25 mouse cellular contexts compared by ENCODE assay signal in the genomic region with DNA sequence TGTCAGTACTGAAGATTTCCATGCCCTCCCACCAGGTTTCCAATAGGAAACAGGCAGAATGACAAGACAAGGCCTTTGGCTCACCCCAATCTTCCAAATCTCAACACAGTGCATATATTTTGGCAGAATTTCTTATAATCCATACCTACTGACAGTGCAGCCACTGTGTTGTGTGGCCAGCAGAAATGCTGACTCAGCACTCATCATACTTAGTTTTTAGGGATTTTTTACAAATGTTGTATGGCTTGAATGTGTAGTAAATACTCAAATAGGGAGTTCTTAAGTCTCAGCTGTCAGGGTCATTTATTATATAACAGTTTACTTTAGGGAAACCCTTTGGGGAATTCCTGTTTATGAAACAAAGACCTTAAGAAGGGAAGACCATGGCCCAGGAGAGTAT.
DNase-seq lines count a peak whose midpoint lies in the region; ATAC-seq and TF ChIP-seq lines count a peak whose summit lies in the region.
"Had no signal": no experiment of that assay in that cellular context is flagged by ENCODE, and none has a peak within 500 bp of the region (broad histone marks: within the 10 kb centered on the region; RNA-seq: fewer than 3 reads in every experiment).

No protein-coding gene starts in this region.

- TF ChIP-seq POLR2A in CH12.LX (IDR thresholded peaks at IDR 0.05; ENCODE audit: low read depth, low read length): no peak
- no peak for TF ChIP-seq POLR2A in MEL (IDR thresholded peaks at IDR 0.05; ENCODE audit: control insufficient read depth in 1 of 2, insufficient read depth in 1 of 2, low read depth in 1 of 2, low read length in 2 of 2, poor library complexity in 1 of 2)

- TF ChIP-seq RAD21 in CH12.LX (IDR thresholded peaks at IDR 0.05; ENCODE audit: low read depth, low read length) (no peak), MEL (IDR thresholded peaks at IDR 0.05; ENCODE audit: low read depth, low read length) (no peak)

- no peak for TF ChIP-seq CTCF in CH12.LX (conservative IDR thresholded peaks at IDR 0.05 in 1 of 2, IDR thresholded peaks at IDR 0.05 in 1 of 2; ENCODE audit: low read depth in 2 of 2, low read length in 2 of 2)
- TF ChIP-seq CTCF in MEL (IDR thresholded peaks at IDR 0.05 in 2 of 3, conservative IDR thresholded peaks at IDR 0.05 in 1 of 3; ENCODE audit: control insufficient read depth in 1 of 3, insufficient read depth in 1 of 3, low read depth in 2 of 3, low read length in 3 of 3, poor library complexity in 1 of 3, severe bottlenecking in 1 of 3): no peak

- H3K9me3 ChIP-seq in CH12.LX (replicated peaks; ENCODE audit: low read length): no peaks in the 10 kb centered on the region
- no peaks in the 10 kb centered on the region for H3K9me3 ChIP-seq in MEL (replicated peaks; ENCODE audit: insufficient read depth, low read length)
- no peaks in the 10 kb centered on the region for H3K9me3 ChIP-seq in hindbrain, embryonic 12.5 days (replicated peaks)
- H3K9me3 ChIP-seq: embryonic facial prominence, embryonic 13.5 days; embryonic facial prominence, embryonic 15.5 days; forebrain, embryonic 10.5 days; forebrain, embryonic 12.5 days had no signal

- H3K4me2 ChIP-seq in CH12.LX (ENCODE audit: insufficient read depth, low read depth, poor library complexity, severe bottlenecking): no peak overlapping the region
- no peak overlapping the region for H3K4me2 ChIP-seq in hindbrain, embryonic 12.5 days (replicated peaks)
- H3K4me2 ChIP-seq: embryonic facial prominence, embryonic 13.5 days; embryonic facial prominence, embryonic 15.5 days; forebrain, embryonic 12.5 days had no signal

- in situ Hi-C loops in CH12.LX (cut with MboI; ENCODE audit: low pct_ligation_motif_present, low pct_unique_long_range_greater_than_20kb, low sequenced_read_pairs): no loop called here

- H3K4me3 ChIP-seq in CH12.LX (replicated peaks in 1 of 3; ENCODE audit: low read depth in 2 of 3, low read length in 2 of 3, poor library complexity in 1 of 3): no peak overlapping the region
- H3K4me3 ChIP-seq in MEL (ENCODE audit: control insufficient read depth in 1 of 2, insufficient read depth in 1 of 2, low read depth in 2 of 2, low read length in 2 of 2): no peak overlapping the region
- H3K4me3 ChIP-seq in hindbrain, embryonic 12.5 days: no peak overlapping the region
- H3K4me3 ChIP-seq: embryonic facial prominence, embryonic 13.5 days; embryonic facial prominence, embryonic 15.5 days; erythroblast, embryonic 14.5 days; forebrain, embryonic 10.5 days; forebrain, embryonic 12.5 days had no signal

- no peak for TF ChIP-seq EP300 in CH12.LX (IDR thresholded peaks at IDR 0.05; ENCODE audit: low read length)
- no peak for TF ChIP-seq EP300 in MEL (IDR thresholded peaks at IDR 0.05; ENCODE audit: low read depth in 1 of 2, low read length in 2 of 2)

- no peak overlapping the region for H3K27ac ChIP-seq in CH12.LX (ENCODE audit: insufficient read depth, low read depth)
- no peak overlapping the region for H3K27ac ChIP-seq in MEL (ENCODE audit: control insufficient read depth, low read depth, low read length)
- no peak overlapping the region for H3K27ac ChIP-seq in hindbrain, embryonic 12.5 days
- H3K27ac ChIP-seq: embryonic facial prominence, embryonic 13.5 days; embryonic facial prominence, embryonic 15.5 days; forebrain, embryonic 10.5 days; forebrain, embryonic 12.5 days had no signal

- DNase-seq in heart, adult 11 months: peak; percentile 22
- DNase-seq in heart, postnatal 4 days: no peak
- DNase-seq in CH12.LX (ENCODE audit: extremely low read depth) (no peak), MEL (ENCODE audit: low read depth, low spot score) (no peak)
- DNase-seq: adrenal gland, adult 2 months; adrenal gland, postnatal 10 days; adrenal gland, postnatal 25 days; B cell, adult 2 months; cerebellum, adult 11 months; cerebellum, adult 18-20 months; cerebellum, adult 8-10 months; cerebellum, adult 9-11 months; cerebellum, postnatal 14 days; cerebellum, postnatal 36 days; embryo, embryonic 11 days had no signal

- H3K9ac ChIP-seq in CH12.LX (ENCODE audit: insufficient read depth, low read depth) (no peak overlapping the region), MEL (ENCODE audit: control insufficient read depth, low read depth, low read length, poor library complexity, severe bottlenecking) (no peak overlapping the region)
- no peak overlapping the region for H3K9ac ChIP-seq in hindbrain, embryonic 12.5 days
- H3K9ac ChIP-seq: embryonic facial prominence, embryonic 13.5 days; embryonic facial prominence, embryonic 15.5 days; forebrain, embryonic 12.5 days had no signal

- dilution Hi-C loops in CH12.LX (cut with MboI; ENCODE audit: extremely low pct_ligation_motif_present, extremely low pct_unique_long_range_greater_than_20kb, low sequenced_read_pairs): no loop called here

- no peaks in the 10 kb centered on the region for H3K27me3 ChIP-seq in CH12.LX (replicated peaks)
- no peaks in the 10 kb centered on the region for H3K27me3 ChIP-seq in MEL (ENCODE audit: control insufficient read depth in 1 of 2, insufficient read depth in 2 of 2, low read length in 2 of 2)
- no peaks in the 10 kb centered on the region for H3K27me3 ChIP-seq in hindbrain, embryonic 12.5 days
- H3K27me3 ChIP-seq: embryonic facial prominence, embryonic 13.5 days; embryonic facial prominence, embryonic 15.5 days; forebrain, embryonic 12.5 days had no signal

- H3K79me2 ChIP-seq in CH12.LX (replicated peaks; ENCODE audit: control insufficient read depth, extremely low read depth, insufficient read depth, poor library complexity, severe bottlenecking): no peaks in the 10 kb centered on the region
- H3K79me2 ChIP-seq in MEL (ENCODE audit: control insufficient read depth, insufficient read depth, low read length, poor library complexity): no peaks in the 10 kb centered on the region

- no peak for ATAC-seq in hindbrain, embryonic 12.5 days (ENCODE audit: low FRiP score)
- ATAC-seq: CD4-positive, CD25-positive, alpha-beta regulatory T cell, adult 4 months; forebrain, embryonic 14.5 days; forebrain, embryonic 16.5 days had no signal

- peaks cover 10 to 50% of the 10 kb centered on the region in 2 experiments; a peak in 3 of 4 replicates for H3K4me1 ChIP-seq in CH12.LX (ENCODE audit: control insufficient read depth in 1 of 2, insufficient read depth in 2 of 2)
- no peaks in the 10 kb centered on the region for H3K4me1 ChIP-seq in MEL (ENCODE audit: control insufficient read depth in 1 of 2, insufficient read depth in 2 of 2, low read length in 2 of 2)
- no peaks in the 10 kb centered on the region for H3K4me1 ChIP-seq in hindbrain, embryonic 12.5 days
- H3K4me1 ChIP-seq: forebrain, embryonic 12.5 days had no signal

- H3K36me3 ChIP-seq in CH12.LX (replicated peaks in 1 of 2; ENCODE audit: control insufficient read depth in 1 of 2, insufficient read depth in 1 of 2, low read length in 1 of 2) (no peaks in the 10 kb centered on the region), MEL (ENCODE audit: control insufficient read depth in 1 of 2, insufficient read depth in 2 of 2, low read length in 2 of 2) (no peaks in the 10 kb centered on the region)
- H3K36me3 ChIP-seq in hindbrain, embryonic 12.5 days: no peaks in the 10 kb centered on the region
- H3K36me3 ChIP-seq: embryonic facial prominence, embryonic 13.5 days; embryonic facial prominence, embryonic 15.5 days; forebrain, embryonic 10.5 days; forebrain, embryonic 12.5 days; G1E had no signal

TF ChIP-seq in CH12.LX, 34 proteins besides CTCF, POLR2A, EP300 and RAD21:
- TF ChIP-seq MYC (IDR thresholded peaks at IDR 0.05; ENCODE audit: low read depth, low read length) (no peak), MAFK (IDR thresholded peaks at IDR 0.05; ENCODE audit: insufficient replicate concordance, low read length) (peak; percentile 100)

TF ChIP-seq in MEL, 35 proteins besides CTCF, POLR2A, EP300 and RAD21:
- TF ChIP-seq MAFK (IDR thresholded peaks at IDR 0.05; ENCODE audit: borderline replicate concordance, low read depth, low read length): peak; percentile 92
- TF ChIP-seq TBP (IDR thresholded peaks at IDR 0.05; ENCODE audit: low read depth, low read length): no peak
